Mouse (Mus musculus): ENCODE data around the gene Eml6. TPM values are rescaled to one million over a fixed set of nuclear protein-coding genes. Genes with fewer than 3 reads are reported as not detected.

Eml6 gene
- polyA plus RNA-seq, 1 experiment, result 0.19 TPM

DNA sequence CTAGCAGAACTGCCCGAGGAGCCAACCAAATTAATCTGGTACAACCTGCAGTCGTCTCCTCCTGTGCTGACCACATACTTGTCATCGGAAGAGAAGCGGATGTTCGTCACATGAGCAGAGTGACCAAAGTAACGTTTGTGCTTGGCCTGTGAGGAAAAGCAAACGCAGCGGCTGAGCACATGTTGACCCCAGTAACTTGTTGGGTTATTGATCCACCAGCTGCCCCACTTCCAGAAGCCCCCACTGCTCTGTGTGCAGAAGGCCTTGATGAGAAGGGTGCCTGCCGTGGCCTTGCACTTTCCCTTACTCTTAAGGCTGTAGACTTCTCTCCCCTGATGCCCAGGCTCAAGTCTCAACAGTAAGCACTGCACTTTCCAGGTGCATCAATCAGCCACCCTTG, 279.6 kb downstream of the Eml6 start:
- TF ChIP-seq CEBPB (IDR thresholded peaks at IDR 0.05; ENCODE audit: low read depth) (no peak), USF1 (IDR thresholded peaks at IDR 0.05; ENCODE audit: low read depth) (no peak), MYOD1 (IDR thresholded peaks at IDR 0.05; ENCODE audit: control insufficient read depth, insufficient read length, low read depth) (no peak)
- H3K36me3 ChIP-seq (ENCODE audit: control insufficient read depth, insufficient read depth), result peaks cover 72% of the 10 kb centered on the region
- no peaks in the 10 kb centered on the region for H3K79me3 ChIP-seq (ENCODE audit: low read depth)
- H3K79me2 ChIP-seq (ENCODE audit: control insufficient read depth, insufficient read depth), result peaks cover 12% of the 10 kb centered on the region
- no peaks in the 10 kb centered on the region for H3K27me3 ChIP-seq (ENCODE audit: control insufficient read depth, insufficient read depth, insufficient read length)
- no peak overlapping the region for H3ac ChIP-seq (ENCODE audit: control insufficient read depth, insufficient read length, low read depth)
- H3K4me3 ChIP-seq (ENCODE audit: insufficient read depth, poor library complexity, severe bottlenecking), result no peak overlapping the region

DNA sequence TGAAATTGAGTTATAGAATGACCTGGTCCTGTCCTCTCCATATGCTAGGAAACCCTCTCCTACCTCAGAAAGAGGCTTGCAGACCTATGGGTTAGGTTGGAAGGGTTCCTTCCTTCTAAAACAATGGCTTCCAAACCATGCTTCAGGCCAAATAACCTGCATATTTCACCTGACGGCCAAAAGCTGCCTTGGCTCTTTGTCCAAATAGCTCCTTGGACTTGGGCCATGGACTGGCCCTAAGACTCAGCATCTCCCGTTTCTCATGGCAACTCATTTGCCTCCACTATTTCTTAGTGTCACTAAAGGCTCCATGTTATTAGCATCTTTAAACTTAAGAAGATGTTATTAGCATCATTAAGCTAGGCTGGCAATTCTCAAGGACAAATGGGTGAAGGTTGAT, 280.3 kb downstream of the Eml6 start:
- Histone ChIP-seq H3K79me2 (ENCODE audit: control insufficient read depth, insufficient read depth) (peaks cover 19% of the 10 kb centered on the region), H3ac (ENCODE audit: control insufficient read depth, insufficient read length, low read depth) (no peak overlapping the region), H3K4me3 (ENCODE audit: insufficient read depth, poor library complexity, severe bottlenecking) (no peak overlapping the region), H3K79me3 (ENCODE audit: low read depth) (peaks cover 3% of the 10 kb centered on the region), H3K36me3 (ENCODE audit: control insufficient read depth, insufficient read depth) (peaks cover 79% of the 10 kb centered on the region), H3K27me3 (ENCODE audit: control insufficient read depth, insufficient read depth, insufficient read length) (no peaks in the 10 kb centered on the region)
- no peak for TF ChIP-seq CTCF (IDR thresholded peaks at IDR 0.05; ENCODE audit: control insufficient read depth, insufficient read depth, insufficient read length)
- no peak for TF ChIP-seq MYOG (IDR thresholded peaks at IDR 0.05; ENCODE audit: control insufficient read depth, extremely low read depth, insufficient read length)
- TF ChIP-seq USF1 (IDR thresholded peaks at IDR 0.05; ENCODE audit: low read depth), result no peak
- no peak for TF ChIP-seq MAX (IDR thresholded peaks at IDR 0.05)
- no peak for TF ChIP-seq CEBPB (IDR thresholded peaks at IDR 0.05; ENCODE audit: low read depth)
- TF ChIP-seq FOSL1 (IDR thresholded peaks at IDR 0.05; ENCODE audit: insufficient read depth, low read length, poor library complexity, severe bottlenecking), result no peak
- no peak for TF ChIP-seq MYOD1 (IDR thresholded peaks at IDR 0.05; ENCODE audit: control insufficient read depth, insufficient read length, low read depth)

DNA sequence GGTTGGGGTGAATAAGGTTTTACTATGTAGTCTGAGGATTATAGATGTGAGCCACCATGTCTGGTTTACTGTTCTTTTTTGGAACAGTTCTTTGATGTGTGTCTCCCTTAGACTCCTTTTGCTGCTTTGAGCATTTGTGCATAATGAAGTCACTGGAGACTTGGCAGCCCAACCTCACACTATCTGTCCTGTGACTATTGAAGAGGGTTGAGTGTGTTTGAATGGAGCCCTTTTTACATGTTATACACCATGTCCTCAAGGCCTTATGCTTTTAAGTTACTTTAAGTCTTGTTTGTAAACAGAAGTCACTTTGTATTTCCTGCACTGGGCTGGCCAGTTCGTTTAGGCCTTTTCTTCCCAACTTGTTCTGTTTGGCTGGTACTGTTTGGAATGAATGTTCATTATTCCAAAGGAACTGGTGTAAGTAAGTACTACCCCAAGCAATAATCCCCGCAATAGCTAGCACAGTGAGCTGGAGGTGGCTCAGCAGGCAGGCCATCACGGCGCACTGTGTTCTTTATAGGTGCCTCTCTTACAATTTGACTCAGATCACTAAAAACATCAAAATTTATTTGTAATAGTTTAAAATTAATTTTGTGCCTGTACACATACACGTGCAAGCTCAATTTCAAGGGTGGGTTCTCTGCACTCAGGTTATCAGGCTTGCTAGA, 280.9 kb downstream of the Eml6 start:
- peaks cover 83% of the 10 kb centered on the region for H3K36me3 ChIP-seq (ENCODE audit: control insufficient read depth, insufficient read depth)
- no peak overlapping the region for H3ac ChIP-seq (ENCODE audit: control insufficient read depth, insufficient read length, low read depth)
- peaks cover 10% of the 10 kb centered on the region for H3K79me3 ChIP-seq (ENCODE audit: low read depth)
- no peaks in the 10 kb centered on the region for H3K27me3 ChIP-seq (ENCODE audit: control insufficient read depth, insufficient read depth, insufficient read length)
- TF ChIP-seq USF1 (IDR thresholded peaks at IDR 0.05; ENCODE audit: low read depth) (no peak), CEBPB (IDR thresholded peaks at IDR 0.05; ENCODE audit: low read depth) (no peak), MAX (IDR thresholded peaks at IDR 0.05) (no peak), MYOD1 (IDR thresholded peaks at IDR 0.05; ENCODE audit: control insufficient read depth, insufficient read length, low read depth) (no peak), FOSL1 (IDR thresholded peaks at IDR 0.05; ENCODE audit: insufficient read depth, low read length, poor library complexity, severe bottlenecking) (no peak), CTCF (IDR thresholded peaks at IDR 0.05; ENCODE audit: control insufficient read depth, insufficient read depth, insufficient read length) (no peak), MYOG (IDR thresholded peaks at IDR 0.05; ENCODE audit: control insufficient read depth, extremely low read depth, insufficient read length) (no peak)
- H3K4me3 ChIP-seq (ENCODE audit: insufficient read depth, poor library complexity, severe bottlenecking), result no peak overlapping the region
- peaks cover 25% of the 10 kb centered on the region for H3K79me2 ChIP-seq (ENCODE audit: control insufficient read depth, insufficient read depth)

DNA sequence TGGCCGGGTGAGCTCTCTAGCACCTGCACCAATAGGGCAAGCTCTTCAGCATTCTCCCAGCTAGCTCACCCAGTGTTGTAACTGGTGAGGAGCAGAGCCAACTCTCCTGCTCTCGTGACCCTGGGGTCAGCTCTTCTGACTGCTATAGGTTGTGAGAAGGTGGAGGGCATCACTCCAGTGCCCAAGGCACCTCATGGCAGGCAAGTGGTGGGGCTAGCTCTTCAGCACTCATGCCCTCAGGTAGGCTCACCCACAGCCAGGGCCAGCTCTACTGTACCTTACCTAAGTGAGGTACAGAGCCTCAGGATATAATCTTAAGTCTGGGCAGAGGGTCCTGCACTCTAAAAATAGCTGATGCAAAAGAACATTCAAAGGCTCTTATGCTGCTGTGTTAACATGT, 286.1 kb downstream of the Eml6 start:
- no peaks in the 10 kb centered on the region for H3K27me3 ChIP-seq (ENCODE audit: control insufficient read depth, insufficient read depth, insufficient read length)
- no peak overlapping the region for H3K4me3 ChIP-seq (ENCODE audit: insufficient read depth, poor library complexity, severe bottlenecking)
- H3K36me3 ChIP-seq (ENCODE audit: control insufficient read depth, insufficient read depth), result peaks cover 93% of the 10 kb centered on the region
- H3ac ChIP-seq (ENCODE audit: control insufficient read depth, insufficient read length, low read depth), result no peak overlapping the region
- H3K79me2 ChIP-seq (ENCODE audit: control insufficient read depth, insufficient read depth), result peaks cover 76% of the 10 kb centered on the region
- no peak for TF ChIP-seq FOSL1 (IDR thresholded peaks at IDR 0.05; ENCODE audit: insufficient read depth, low read length, poor library complexity, severe bottlenecking)
- TF ChIP-seq MAX (IDR thresholded peaks at IDR 0.05), result no peak
- TF ChIP-seq CTCF (IDR thresholded peaks at IDR 0.05; ENCODE audit: control insufficient read depth, insufficient read depth, insufficient read length), result no peak
- no peak for TF ChIP-seq MYOG (IDR thresholded peaks at IDR 0.05; ENCODE audit: control insufficient read depth, extremely low read depth, insufficient read length)
- TF ChIP-seq USF1 (IDR thresholded peaks at IDR 0.05; ENCODE audit: low read depth), result no peak
- no peak for TF ChIP-seq CEBPB (IDR thresholded peaks at IDR 0.05; ENCODE audit: low read depth)
- no peak for TF ChIP-seq MYOD1 (IDR thresholded peaks at IDR 0.05; ENCODE audit: control insufficient read depth, insufficient read length, low read depth)
- peaks cover 54% of the 10 kb centered on the region for H3K79me3 ChIP-seq (ENCODE audit: low read depth)

DNA sequence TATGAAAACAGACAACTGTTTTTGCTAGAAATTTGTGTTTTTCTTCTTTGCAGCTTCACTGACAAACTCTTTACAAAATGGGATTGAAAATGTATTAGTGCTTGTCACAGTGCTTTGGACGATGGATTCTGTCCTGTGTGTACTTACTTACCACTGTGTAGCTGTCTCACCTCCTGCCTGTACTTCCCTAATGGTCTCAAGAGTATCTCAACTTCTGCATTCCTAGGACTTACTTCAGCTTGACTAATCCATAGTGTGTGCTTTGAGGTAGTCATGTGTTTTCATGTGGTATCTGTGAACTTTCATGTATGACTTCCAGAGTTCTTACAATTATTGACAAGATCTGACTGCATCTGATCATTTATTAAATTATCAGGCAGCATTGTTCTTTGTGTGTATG, 297.9 kb downstream of the Eml6 start:
- no peak overlapping the region for H3ac ChIP-seq (ENCODE audit: control insufficient read depth, insufficient read length, low read depth)
- H3K79me2 ChIP-seq (ENCODE audit: control insufficient read depth, insufficient read depth), result peaks cover 100% of the 10 kb centered on the region
- peaks cover 99% of the 10 kb centered on the region for H3K79me3 ChIP-seq (ENCODE audit: low read depth)
- peaks cover 29% of the 10 kb centered on the region for H3K36me3 ChIP-seq (ENCODE audit: control insufficient read depth, insufficient read depth)
- TF ChIP-seq FOSL1 (IDR thresholded peaks at IDR 0.05; ENCODE audit: insufficient read depth, low read length, poor library complexity, severe bottlenecking), result no peak
- TF ChIP-seq MYOD1 (IDR thresholded peaks at IDR 0.05; ENCODE audit: control insufficient read depth, insufficient read length, low read depth), result no peak
- no peak for TF ChIP-seq CTCF (IDR thresholded peaks at IDR 0.05; ENCODE audit: control insufficient read depth, insufficient read depth, insufficient read length)
- no peak for TF ChIP-seq MAX (IDR thresholded peaks at IDR 0.05)
- no peak for TF ChIP-seq CEBPB (IDR thresholded peaks at IDR 0.05; ENCODE audit: low read depth)
- no peak for TF ChIP-seq USF1 (IDR thresholded peaks at IDR 0.05; ENCODE audit: low read depth)
- TF ChIP-seq MYOG (IDR thresholded peaks at IDR 0.05; ENCODE audit: control insufficient read depth, extremely low read depth, insufficient read length), result no peak
- H3K27me3 ChIP-seq (ENCODE audit: control insufficient read depth, insufficient read depth, insufficient read length), result no peaks in the 10 kb centered on the region
- H3K4me3 ChIP-seq (ENCODE audit: insufficient read depth, poor library complexity, severe bottlenecking), result no peak overlapping the region

DNA sequence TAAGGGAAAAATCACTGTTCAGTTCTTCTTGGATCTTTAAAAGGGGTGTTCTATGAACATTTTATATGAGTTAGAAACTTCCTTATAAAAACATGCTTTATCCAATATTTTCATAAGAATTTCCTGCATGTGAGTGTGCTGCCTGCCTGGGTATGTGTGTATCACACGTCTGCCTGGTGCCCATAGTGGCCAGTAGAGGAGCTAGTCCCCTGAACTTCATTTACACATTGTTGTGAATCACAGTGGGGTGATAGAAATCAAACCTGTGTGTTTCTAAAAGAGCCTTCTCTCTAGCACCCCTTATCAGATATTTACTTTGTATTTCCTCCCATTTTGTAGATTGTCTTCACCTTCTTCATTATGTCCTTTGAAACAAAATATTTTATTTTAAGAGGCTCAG, 300.2 kb downstream of the Eml6 start:
- no peak for TF ChIP-seq CTCF (IDR thresholded peaks at IDR 0.05; ENCODE audit: control insufficient read depth, insufficient read depth, insufficient read length)
- TF ChIP-seq MAX (IDR thresholded peaks at IDR 0.05), result no peak
- TF ChIP-seq CEBPB (IDR thresholded peaks at IDR 0.05; ENCODE audit: low read depth), result no peak
- TF ChIP-seq USF1 (IDR thresholded peaks at IDR 0.05; ENCODE audit: low read depth), result no peak
- no peak for TF ChIP-seq MYOD1 (IDR thresholded peaks at IDR 0.05; ENCODE audit: control insufficient read depth, insufficient read length, low read depth)
- no peak for TF ChIP-seq FOSL1 (IDR thresholded peaks at IDR 0.05; ENCODE audit: insufficient read depth, low read length, poor library complexity, severe bottlenecking)
- TF ChIP-seq MYOG (IDR thresholded peaks at IDR 0.05; ENCODE audit: control insufficient read depth, extremely low read depth, insufficient read length), result no peak
- Histone ChIP-seq H3K36me3 (ENCODE audit: control insufficient read depth, insufficient read depth) (peaks cover 36% of the 10 kb centered on the region), H3K79me3 (ENCODE audit: low read depth) (peaks cover 97% of the 10 kb centered on the region), H3K4me3 (ENCODE audit: insufficient read depth, poor library complexity, severe bottlenecking) (no peak overlapping the region), H3K27me3 (ENCODE audit: control insufficient read depth, insufficient read depth, insufficient read length) (no peaks in the 10 kb centered on the region), H3K79me2 (ENCODE audit: control insufficient read depth, insufficient read depth) (peaks cover 100% of the 10 kb centered on the region), H3ac (ENCODE audit: control insufficient read depth, insufficient read length, low read depth) (no peak overlapping the region)
